Mouse (Mus musculus) retina, adult 2 months (tissue): ENCODE data around the gene Sgcd.

Source experiments
- DNase-seq: peaks from one replicate; pipeline ENCODE4 v3.0.0-alpha.2; 2012; ENCODE audit warnings: low read depth, low spot score

The Sgcd gene

GRCm38 (mm10) chr11:47988697-47989533, at the start of gene Sgcd:
TSS of gene Sgcd (minus strand) at chr11:47988969.
- DNase-seq = no peak

- DNase-seq = no peak
These were observed 49.3 kb upstream of the Sgcd start for GRCm38 (mm10) chr11:48038051-48038450.

GRCm38 (mm10) chr11:48012836-48013235, 24.1 kb upstream of the Sgcd start:
- no peak for DNase-seq

GRCm38 (mm10) chr11:47988333-47988696, 454 bp downstream of the Sgcd start:
- no peak for DNase-seq

GRCm38 (mm10) chr11:47987893-47988267, 889 bp downstream of the Sgcd start:
- no peak for DNase-seq

- no peak for DNase-seq
These were observed 1.4 kb downstream of the Sgcd start for GRCm38 (mm10) chr11:47987251-47987892.

GRCm38 (mm10) chr11:47982152-47982551, 6.6 kb downstream of the Sgcd start:
- DNase-seq = no peak

GRCm38 (mm10) chr11:47981108-47981507, 7.7 kb downstream of the Sgcd start:
- DNase-seq = no peak

- no peak for DNase-seq
These were observed 35.5 kb downstream of the Sgcd start for GRCm38 (mm10) chr11:47953291-47953690.

GRCm38 (mm10) chr11:47952366-47952765, 36.4 kb downstream of the Sgcd start:
- no peak for DNase-seq

- no peak for DNase-seq
These were observed 49.0 kb downstream of the Sgcd start for GRCm38 (mm10) chr11:47939795-47940194.

- no peak for DNase-seq
These were observed 71.2 kb downstream of the Sgcd start for GRCm38 (mm10) chr11:47917616-47918015.

- DNase-seq = no peak
These were observed 97.1 kb downstream of the Sgcd start for GRCm38 (mm10) chr11:47891617-47892172.

- DNase-seq = no peak
These were observed 98.5 kb downstream of the Sgcd start for GRCm38 (mm10) chr11:47890315-47890714.

- DNase-seq = no peak
These were observed 103.5 kb downstream of the Sgcd start for GRCm38 (mm10) chr11:47885310-47885709.

GRCm38 (mm10) chr11:47883545-47883944, 105.2 kb downstream of the Sgcd start:
- no peak for DNase-seq

GRCm38 (mm10) chr11:47876633-47877170, 112.1 kb downstream of the Sgcd start:
- DNase-seq = no peak

- no peak for DNase-seq
These were observed 142.9 kb downstream of the Sgcd start for GRCm38 (mm10) chr11:47845894-47846293.

- DNase-seq = no peak
These were observed 155.5 kb downstream of the Sgcd start for GRCm38 (mm10) chr11:47833283-47833682.

GRCm38 (mm10) chr11:47810307-47810706, 178.5 kb downstream of the Sgcd start:
- no peak for DNase-seq

- DNase-seq = no peak
These were observed 184.6 kb downstream of the Sgcd start for GRCm38 (mm10) chr11:47804101-47804715.

GRCm38 (mm10) chr11:47777916-47778226, 210.9 kb downstream of the Sgcd start:
- DNase-seq = no peak
